Mouse (Mus musculus): ENCODE measurements around the gene Efcab11.

The Efcab11 gene

GRCm38 (mm10) chr12:99874609-99875008, 9.6 kb downstream of the Efcab11 start:
- no peak for DNase-seq (ENCODE audit: low read depth, low spot score)

DNA sequence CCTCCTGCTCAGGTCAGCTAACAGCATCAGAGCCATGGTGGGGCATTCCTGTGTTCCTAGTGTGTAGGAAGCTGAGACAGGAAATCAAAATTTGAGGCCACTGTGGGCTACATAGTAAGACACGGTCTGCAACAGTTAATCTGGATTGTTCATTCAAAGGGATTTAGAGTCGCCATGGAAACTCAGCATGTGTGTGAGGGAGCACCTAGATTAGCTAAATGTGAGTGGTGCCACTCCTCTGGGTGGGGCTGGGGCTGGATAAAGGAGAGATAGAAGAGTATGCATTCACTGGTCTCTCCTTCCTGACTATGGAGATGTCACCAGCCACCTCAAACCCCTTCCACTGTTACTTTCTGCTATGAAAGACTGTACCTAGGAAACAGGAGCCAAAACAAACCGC, 10.8 kb downstream of the Efcab11 start:
- DNase-seq (ENCODE audit: low read depth, low spot score) = peak; percentile 50

GRCm38 (mm10) chr12:99868821-99869220, 15.4 kb downstream of the Efcab11 start:
- peak; percentile 53 for DNase-seq (ENCODE audit: low read depth, low spot score)

- DNase-seq (ENCODE audit: low read depth, low spot score) = no peak
Measured at GRCm38 (mm10) chr12:99864613-99865012, 19.6 kb downstream of the Efcab11 start.

- no peak for DNase-seq (ENCODE audit: low read depth, low spot score)
Measured at GRCm38 (mm10) chr12:99860981-99861380, 23.3 kb downstream of the Efcab11 start.

- DNase-seq (ENCODE audit: low read depth, low spot score) = no peak
Measured at GRCm38 (mm10) chr12:99859391-99860100, 24.7 kb downstream of the Efcab11 start.

DNA sequence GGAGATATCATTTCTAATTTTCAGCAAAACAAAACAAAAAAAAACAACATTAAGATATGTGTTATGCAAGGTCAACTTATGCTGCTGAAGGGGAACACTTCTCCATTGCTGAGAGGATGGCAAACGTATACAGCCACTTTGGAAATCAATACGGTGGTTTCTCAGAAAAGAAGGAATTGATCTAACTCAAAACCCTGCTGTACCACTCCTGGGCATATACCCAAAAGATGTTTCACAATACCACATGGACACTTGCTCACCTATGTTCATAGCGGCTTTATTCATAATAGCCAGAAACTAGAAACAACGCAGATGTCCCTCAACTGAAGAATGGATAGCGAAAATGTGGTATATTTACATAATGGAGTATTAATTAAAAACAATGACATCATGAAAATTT, 25.6 kb downstream of the Efcab11 start:
- no peak for DNase-seq (ENCODE audit: low read depth, low spot score)

DNA sequence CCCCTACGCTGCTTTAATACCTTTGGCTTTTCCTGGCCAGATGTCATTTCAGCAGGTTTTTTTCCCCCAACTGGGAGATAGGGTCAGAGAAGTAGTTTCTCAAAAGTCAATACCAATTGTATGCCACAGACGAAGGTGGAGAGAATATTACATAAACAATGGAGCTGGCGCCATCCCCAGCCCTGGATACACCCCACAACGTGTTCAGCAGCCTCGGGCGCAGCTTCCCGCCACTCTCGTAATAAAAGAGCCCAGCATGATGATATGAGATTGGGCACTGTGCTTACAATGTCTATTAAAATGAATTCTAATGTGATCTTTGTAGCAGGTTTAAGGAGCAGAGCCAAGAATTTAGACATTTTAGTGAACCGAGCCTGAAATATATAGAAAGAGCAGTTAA, 28.2 kb downstream of the Efcab11 start:
- no peak for DNase-seq (ENCODE audit: low read depth, low spot score)

GRCm38 (mm10) chr12:99853323-99854258, 30.6 kb downstream of the Efcab11 start:
- no peak for DNase-seq (ENCODE audit: low read depth, low spot score)

GRCm38 (mm10) chr12:99849996-99850395, 34.2 kb downstream of the Efcab11 start:
- peak; percentile 17 for DNase-seq (ENCODE audit: low read depth, low spot score)

DNA sequence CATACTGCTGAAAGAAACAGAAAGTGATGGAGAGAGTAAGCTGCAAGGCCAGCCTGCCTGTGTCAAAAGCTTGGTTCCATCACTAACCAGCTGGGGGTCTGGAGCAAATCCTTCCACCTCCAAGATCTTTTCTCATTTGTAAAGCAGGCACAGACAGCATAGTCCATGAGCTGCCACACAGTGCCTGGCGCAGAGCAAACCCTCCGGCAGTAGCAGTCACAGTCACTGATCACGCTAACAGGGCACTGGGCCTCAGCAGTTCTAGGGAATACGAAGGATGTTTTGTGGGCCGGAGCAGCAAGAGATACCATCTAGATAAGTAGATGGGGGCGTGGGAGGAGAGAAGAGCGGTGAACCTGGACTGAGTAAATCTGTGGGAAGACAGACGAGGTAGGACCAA, 39.3 kb downstream of the Efcab11 start:
- DNase-seq (ENCODE audit: low read depth, low spot score) = no peak

- DNase-seq (ENCODE audit: low read depth, low spot score) = no peak
Measured at GRCm38 (mm10) chr12:99838703-99839102, 45.5 kb downstream of the Efcab11 start.

DNA sequence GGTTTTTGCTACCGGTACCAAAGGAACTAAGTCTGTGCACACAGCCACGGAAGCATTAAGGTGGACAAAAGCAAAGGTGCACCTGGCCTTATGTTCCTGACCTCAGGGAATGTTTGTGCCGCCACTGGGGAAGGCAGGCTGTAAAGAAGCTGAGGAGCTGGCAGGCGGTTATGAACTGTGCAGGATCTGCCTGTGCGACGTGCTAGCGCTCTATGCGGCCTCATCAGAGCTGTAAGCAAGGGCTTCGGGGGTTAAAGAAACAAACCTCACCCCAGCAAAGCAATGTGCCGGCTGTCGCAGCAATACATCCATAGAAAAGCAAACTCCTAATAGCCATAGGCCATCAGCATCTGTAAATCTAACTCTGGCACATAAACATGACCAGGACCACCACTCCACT, 46.1 kb downstream of the Efcab11 start:
- no peak for DNase-seq (ENCODE audit: low read depth, low spot score)

DNA sequence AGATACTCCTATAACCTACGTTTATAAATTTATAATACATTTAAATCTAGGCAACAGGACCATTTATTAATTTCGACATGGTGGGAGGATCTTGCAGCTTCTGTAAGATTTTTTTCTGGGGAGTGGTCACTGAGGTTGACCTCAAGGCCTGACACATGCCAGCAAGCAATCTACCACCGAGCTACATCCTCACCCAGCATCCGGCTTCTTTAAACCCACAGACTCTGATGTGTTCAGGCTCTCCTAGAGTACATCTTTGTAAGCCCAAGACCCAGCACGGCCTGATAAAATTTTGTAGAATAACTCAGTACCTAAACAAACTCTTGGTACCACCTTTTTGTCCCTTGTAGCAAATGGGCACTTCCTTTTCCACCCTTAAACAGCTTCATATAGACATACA, 46.7 kb downstream of the Efcab11 start:
- DNase-seq (ENCODE audit: low read depth, low spot score) = no peak

GRCm38 (mm10) chr12:99836404-99837131, 47.7 kb downstream of the Efcab11 start:
- DNase-seq (ENCODE audit: low read depth, low spot score) = peak; percentile 65

- peak; percentile 52 for DNase-seq (ENCODE audit: low read depth, low spot score)
Measured at GRCm38 (mm10) chr12:99833476-99833875, 50.8 kb downstream of the Efcab11 start.

DNA sequence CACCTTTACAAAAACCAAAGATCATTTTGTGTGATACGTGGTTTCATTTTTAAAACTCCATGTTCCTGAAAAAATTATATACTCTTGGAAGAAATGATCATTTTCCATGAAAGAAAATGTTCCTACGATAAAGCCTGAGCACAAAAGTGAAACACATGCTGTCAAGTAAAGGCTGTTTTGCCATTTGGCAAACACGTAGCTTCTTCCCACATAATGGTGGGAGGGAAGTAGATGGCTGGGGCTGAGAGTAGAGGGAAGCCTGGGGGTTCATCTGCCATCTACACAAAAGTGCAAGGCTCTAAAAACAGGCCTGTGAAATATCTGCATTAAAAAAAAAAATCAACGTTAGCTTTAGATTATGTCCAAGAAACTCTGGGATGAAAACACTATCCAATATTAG, 61.6 kb downstream of the Efcab11 start:
- no peak for DNase-seq (ENCODE audit: low read depth, low spot score)

DNA sequence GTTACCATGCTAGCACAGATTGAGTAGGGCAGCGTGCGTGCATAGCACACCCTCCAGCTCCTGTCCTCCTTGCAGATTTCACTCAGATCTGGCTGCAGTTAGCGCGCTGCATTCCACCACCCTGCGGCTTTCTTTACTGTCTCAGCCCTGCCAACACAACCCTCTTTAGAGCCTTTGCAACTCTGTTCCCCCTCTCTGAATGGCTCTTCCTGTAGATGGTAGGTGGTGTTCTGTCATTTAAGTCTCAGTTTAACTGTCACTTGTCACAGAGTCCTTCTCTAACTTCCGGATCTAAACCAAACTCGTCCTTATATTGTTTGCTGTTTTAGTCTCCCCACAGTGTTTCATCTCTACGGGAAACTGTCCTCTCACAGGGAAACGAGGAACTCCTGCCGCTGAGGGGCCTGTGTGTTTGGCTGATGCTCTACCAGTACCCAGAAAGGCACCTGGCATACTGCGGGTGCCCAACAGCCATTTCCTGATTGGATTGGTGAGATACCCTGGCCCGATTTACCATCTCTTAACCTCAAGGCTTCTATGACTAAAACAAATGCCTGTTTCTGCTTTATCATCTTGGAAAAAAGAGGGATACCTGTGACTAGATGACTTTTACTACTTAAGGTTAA, 62.8 kb downstream of the Efcab11 start:
- DNase-seq (ENCODE audit: low read depth, low spot score) = no peak

DNA sequence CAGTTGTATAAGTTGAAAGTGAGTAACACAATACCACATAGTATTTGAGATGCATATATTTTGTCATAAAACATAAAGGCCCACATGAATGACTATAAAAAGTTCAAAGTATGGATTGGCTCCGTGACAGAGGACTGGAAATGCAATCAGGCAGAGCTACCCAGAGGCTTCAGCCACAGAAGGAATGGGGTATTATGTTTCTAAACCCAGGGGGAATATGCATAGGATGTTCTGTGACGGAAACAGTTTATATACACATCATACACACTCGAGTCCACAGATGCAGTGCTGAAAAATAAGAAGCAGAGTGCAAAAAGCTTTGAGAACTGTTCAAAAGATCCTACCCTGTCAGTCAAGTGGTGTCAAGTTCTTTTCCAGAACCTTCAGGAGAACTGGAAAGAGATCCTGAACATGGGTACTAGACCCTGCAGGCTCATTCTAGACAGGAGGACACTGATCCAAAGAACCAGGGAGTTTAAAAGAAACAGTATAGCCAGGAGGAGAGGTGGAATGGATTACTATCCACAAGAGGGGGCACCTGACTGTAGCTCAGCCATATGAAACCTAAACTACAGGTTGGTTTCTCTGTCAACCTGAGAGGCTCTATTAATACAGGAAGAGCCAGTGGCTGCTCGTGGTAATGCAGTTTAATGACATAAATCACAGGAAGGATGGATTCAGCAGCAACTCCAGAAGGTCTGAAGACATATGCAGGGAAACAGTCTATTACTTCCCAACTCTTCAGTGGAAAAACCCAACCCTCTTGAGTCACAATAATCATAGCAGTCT, 64.9 kb downstream of the Efcab11 start:
- DNase-seq (ENCODE audit: low read depth, low spot score) = peak; percentile 23

GRCm38 (mm10) chr12:99818006-99818405, 66.2 kb downstream of the Efcab11 start:
- DNase-seq (ENCODE audit: low read depth, low spot score) = peak; percentile 38

DNA sequence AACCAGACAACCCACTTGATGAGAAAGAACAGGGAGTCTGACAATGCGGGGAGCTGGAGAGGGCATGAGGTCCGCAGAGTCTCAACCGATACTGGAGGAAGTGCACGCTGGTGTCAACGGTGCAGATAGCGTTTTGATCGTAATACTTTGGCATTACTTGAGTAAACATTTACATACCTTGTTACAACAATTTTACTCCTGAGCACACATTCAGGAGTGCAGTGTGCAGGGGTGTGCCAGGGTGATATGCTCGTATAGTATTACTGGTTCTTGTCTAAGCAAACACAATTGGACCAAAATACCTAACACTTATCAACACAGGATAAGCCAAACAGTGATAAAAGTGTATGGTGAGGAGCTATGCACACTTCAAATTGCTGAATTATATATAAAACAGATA, 69.0 kb downstream of the Efcab11 start:
- DNase-seq (ENCODE audit: low read depth, low spot score) = no peak
